Mouse (Mus musculus): ENCODE data around the gene Aimp2. TPM values are rescaled to one million over a fixed set of nuclear protein-coding genes. Genes with fewer than 3 reads are reported as not detected.

Gene Aimp2
- 103 and 110 TPM in 2 replicates for polyA plus RNA-seq (2015; fragmentation: Nextera tagmentation; extraction: Ambion mirVana)

DNA sequence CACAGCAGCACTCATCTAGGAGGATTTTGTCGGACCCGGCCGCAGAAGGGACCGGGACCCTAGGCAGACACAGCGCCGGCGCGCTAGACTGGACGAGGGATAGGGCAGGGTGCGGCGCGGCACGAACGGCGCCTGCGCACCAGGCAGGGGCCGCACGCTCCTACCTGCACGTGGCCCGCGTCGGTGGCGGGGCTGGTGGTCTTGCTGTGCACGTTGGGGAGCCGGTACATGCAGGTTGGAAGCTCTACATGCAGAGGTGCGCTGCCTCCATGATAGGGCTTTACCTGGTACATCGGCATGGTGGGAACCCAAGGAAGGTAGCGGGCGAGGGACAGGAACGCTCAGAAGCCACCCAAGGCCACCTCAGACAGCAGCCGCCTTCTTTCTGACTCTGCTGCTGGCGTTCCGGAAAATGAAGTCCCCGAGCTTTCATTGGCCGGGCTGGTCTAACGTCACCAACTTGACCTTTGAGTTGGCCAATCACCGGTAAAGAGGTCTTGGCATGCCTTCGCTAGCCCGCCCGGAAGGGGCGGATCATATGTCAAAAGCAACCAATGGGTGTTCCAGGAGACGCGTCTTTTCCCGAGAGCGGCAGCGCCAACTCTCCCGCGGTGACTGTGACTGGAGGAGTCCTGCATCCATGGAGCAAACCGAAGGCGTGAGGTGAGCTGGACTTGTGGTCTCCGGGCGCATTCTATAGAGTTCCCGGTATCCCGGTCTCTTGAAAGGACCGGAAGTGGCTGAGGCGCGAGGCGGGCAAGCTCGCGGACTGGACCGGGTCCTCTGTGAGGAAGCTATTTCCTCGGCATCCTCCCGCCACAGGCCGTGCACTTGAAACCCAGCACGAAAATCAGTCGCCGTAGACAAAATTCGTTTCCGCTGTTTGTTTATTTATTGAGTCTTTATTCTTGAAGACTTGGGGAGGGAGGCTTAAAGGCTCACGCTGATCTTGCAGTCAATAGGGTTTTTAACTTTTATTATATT is at the start of gene Aimp2, which contains the start of gene Pms2:
Gene Aimp2 (minus strand): TSS at position 431 of the 984 bp plus-strand sequence.
Gene Pms2 (plus strand): TSS at position 548 of the 984 bp plus-strand sequence.
- Histone ChIP-seq H3K4me3 (ENCODE audit: low read length) (peak within 1 kb of the TSS; percentile 78), H3K4me1 (ENCODE audit: insufficient read depth, low read length) (peaks cover 28% of the 10 kb centered on the region), H3K9ac (replicated peaks; ENCODE audit: low read length) (peak within 1 kb of the TSS; percentile 77), H3K9me3 (ENCODE audit: low read length) (no peaks in the 10 kb centered on the region), H3K27ac (ENCODE audit: low read length) (peak within 1 kb of the TSS; percentile 91), H3K27me3 (ENCODE audit: insufficient read depth, low read length) (no peaks in the 10 kb centered on the region), H3K4me2 (replicated peaks; ENCODE audit: low read depth, low read length) (peak within 1 kb of the TSS; percentile 87), H3K36me3 (ENCODE audit: insufficient read depth, low read length) (peaks cover 20% of the 10 kb centered on the region)
- WGBS, result under 1% methylated on average over 70 of the region's 70 CpGs
- ATAC-seq (ENCODE audit: low FRiP score, low TSS enrichment), result peak; percentile 99

DNA sequence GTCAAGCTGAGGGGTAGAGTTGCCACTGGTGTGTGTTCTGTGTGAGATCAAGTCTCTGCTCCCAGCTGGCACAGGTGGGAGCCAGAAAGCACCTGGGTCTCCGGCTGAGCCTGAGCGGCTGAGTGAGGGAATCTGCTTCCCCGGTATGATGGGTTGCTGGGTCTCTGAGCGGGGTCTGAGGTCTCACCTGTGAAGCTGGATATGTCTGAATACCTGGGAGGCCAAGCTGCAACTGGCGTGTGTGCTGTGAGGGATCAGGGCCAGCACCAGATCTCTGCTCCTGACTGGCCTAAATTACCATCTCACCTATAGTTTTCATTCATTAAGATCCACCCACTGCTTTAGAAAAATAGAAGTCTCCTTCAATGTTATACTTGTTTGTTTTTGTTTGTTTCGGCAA is 47.5 kb upstream of the Aimp2 start:
- Histone ChIP-seq H3K36me3 (ENCODE audit: insufficient read depth, low read length) (no peaks in the 10 kb centered on the region), H3K27me3 (ENCODE audit: insufficient read depth, low read length) (no peaks in the 10 kb centered on the region), H3K9me3 (ENCODE audit: low read length) (no peaks in the 10 kb centered on the region), H3K9ac (replicated peaks; ENCODE audit: low read length) (no peak overlapping the region), H3K4me3 (ENCODE audit: low read length) (no peak overlapping the region), H3K4me2 (replicated peaks; ENCODE audit: low read depth, low read length) (no peak overlapping the region), H3K27ac (ENCODE audit: low read length) (no peak overlapping the region), H3K4me1 (ENCODE audit: insufficient read depth, low read length) (no peaks in the 10 kb centered on the region)
- no peak for ATAC-seq (ENCODE audit: low FRiP score, low TSS enrichment)
- 90% methylated on average over 6 of the region's 6 CpGs for WGBS

DNA sequence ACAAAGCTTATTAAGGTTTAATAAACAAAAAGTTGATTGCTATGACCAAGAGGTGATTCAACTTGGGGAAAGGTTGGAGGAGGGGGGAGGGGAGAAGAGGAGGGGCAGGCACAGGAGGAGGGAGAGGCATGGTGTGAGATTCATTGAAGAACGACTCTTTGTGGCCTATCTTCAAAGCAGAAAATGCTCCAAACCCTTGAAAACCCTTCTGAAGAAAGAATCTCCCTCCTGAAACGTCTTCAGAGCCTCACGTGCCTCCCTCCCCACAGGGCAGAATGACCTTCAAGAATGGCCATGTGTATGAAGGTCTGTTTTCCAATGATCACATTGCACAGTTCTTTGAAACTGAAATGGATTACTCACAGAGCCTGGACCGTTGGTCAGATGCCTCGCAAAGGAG is 40.4 kb upstream of the Aimp2 start:
- no peak overlapping the region for H3K4me3 ChIP-seq (ENCODE audit: low read length)
- WGBS, result 40% methylated on average over 5 of the region's 5 CpGs
- H3K36me3 ChIP-seq (ENCODE audit: insufficient read depth, low read length), result no peaks in the 10 kb centered on the region
- H3K4me2 ChIP-seq (replicated peaks; ENCODE audit: low read depth, low read length), result no peak overlapping the region
- ATAC-seq (ENCODE audit: low FRiP score, low TSS enrichment), result no peak
- H3K4me1 ChIP-seq (ENCODE audit: insufficient read depth, low read length), result 0 out of 2 replicates have a peak, but pooled peaks cover 4% of the 10 kb centered on the region
- H3K9me3 ChIP-seq (ENCODE audit: low read length), result no peaks in the 10 kb centered on the region
- no peaks in the 10 kb centered on the region for H3K27me3 ChIP-seq (ENCODE audit: insufficient read depth, low read length)
- no peak overlapping the region for H3K27ac ChIP-seq (ENCODE audit: low read length)
- no peak overlapping the region for H3K9ac ChIP-seq (replicated peaks; ENCODE audit: low read length)

DNA sequence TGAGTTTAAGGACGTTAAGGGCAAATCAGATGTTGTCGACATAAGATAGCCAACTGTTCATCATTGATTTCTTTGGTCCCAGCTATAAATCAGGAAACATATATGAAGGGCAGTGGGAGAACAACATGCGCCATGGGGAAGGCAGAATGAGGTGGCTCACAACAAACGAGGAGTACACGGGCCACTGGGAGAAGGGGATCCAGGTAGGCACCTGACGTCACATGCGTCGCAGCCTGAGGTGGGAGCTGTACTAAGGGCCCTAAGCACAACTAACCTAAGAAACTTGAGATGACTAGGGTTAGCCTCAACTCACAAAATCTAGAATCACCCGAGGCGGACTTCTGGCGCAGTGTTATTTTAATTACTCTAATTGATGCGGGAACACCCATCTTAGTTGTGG is 38.7 kb upstream of the Aimp2 start:
- 85% methylated on average over 12 of the region's 12 CpGs for WGBS
- no peak overlapping the region for H3K4me2 ChIP-seq (replicated peaks; ENCODE audit: low read depth, low read length)

DNA sequence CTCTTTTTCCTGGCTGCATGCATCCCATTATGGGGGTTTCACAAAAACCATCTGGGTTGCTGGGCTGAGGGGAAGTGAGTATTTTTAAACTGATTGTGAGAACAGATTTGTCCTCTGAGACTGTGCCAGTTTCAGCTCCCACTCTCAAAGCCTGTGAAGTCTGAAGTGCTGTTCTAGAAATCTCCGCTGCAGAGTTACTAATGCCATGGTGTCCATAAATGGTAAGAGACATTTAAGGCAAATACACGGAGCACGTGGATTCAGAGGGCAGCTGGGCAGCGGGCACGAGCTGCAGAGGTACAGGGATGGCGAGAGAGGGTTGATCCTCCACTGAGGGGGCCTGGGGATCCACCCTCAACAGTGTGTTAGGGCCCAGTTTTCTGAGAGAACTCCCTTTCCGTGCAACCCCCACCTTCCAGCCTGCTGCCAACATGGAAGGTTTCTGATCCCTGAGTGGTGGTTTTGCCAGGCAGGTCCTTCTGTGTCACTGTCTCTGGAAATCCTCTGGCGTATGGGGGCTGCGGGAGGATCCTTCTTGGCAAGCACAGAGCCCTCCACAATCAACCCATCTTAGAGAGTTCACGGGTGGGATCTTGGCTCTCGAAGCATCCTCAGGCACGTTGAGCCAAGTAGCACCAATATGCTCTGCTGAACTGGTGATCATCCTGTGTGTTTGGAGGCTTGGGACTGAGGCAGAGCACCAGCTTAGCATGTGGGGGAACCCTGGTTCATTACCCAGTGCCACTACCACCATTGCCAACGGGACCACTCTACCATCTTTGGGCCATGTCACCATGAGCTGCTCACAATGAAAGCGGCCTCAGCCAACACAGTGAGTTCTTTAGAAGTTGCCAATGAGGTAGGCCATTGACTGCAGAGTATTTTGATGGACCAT is 33.8 kb upstream of the Aimp2 start:
- WGBS, result 90% methylated on average over 14 of the region's 14 CpGs
- no peaks in the 10 kb centered on the region for H3K4me1 ChIP-seq (ENCODE audit: insufficient read depth, low read length)
- H3K27ac ChIP-seq (ENCODE audit: low read length), result no peak overlapping the region
- no peaks in the 10 kb centered on the region for H3K27me3 ChIP-seq (ENCODE audit: insufficient read depth, low read length)
- H3K9me3 ChIP-seq (ENCODE audit: low read length), result no peaks in the 10 kb centered on the region
- H3K4me2 ChIP-seq (replicated peaks; ENCODE audit: low read depth, low read length), result no peak overlapping the region
- H3K36me3 ChIP-seq (ENCODE audit: insufficient read depth, low read length), result no peaks in the 10 kb centered on the region
- no peak overlapping the region for H3K4me3 ChIP-seq (ENCODE audit: low read length)
- ATAC-seq (ENCODE audit: low FRiP score, low TSS enrichment), result no peak
- no peak overlapping the region for H3K9ac ChIP-seq (replicated peaks; ENCODE audit: low read length)

More for the DNA sequence above, 38.7 kb upstream of the Aimp2 start:
- Histone ChIP-seq H3K4me3 (ENCODE audit: low read length) (no peak overlapping the region), H3K27me3 (ENCODE audit: insufficient read depth, low read length) (no peaks in the 10 kb centered on the region), H3K36me3 (ENCODE audit: insufficient read depth, low read length) (no peaks in the 10 kb centered on the region), H3K27ac (ENCODE audit: low read length) (no peak overlapping the region), H3K4me1 (ENCODE audit: insufficient read depth, low read length) (0 out of 2 replicates have a peak, but pooled peaks cover 4% of the 10 kb centered on the region), H3K9me3 (ENCODE audit: low read length) (no peaks in the 10 kb centered on the region), H3K9ac (replicated peaks; ENCODE audit: low read length) (no peak overlapping the region)
- ATAC-seq (ENCODE audit: low FRiP score, low TSS enrichment), result no peak

DNA sequence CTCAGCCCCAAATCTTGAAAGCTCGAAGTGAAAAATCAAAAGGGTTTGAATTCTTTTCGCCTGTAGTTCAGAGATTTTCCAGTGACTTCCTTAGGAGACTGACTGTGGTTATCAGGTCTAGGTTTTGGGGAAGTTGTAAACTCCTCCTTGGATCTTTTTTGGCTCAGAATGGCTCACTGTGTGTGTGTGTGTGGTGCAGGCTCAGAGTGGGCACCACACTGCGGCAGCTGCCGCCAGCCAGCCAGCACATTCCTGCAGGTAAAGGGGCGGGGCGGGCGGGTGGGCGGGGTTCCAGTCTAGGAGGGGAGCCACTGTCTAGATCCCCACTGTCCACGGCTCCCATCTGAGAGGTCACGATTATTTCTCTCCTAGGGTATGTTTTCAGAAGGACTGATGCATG is 31.9 kb upstream of the Aimp2 start:
- H3K9ac ChIP-seq (replicated peaks; ENCODE audit: low read length), result no peak overlapping the region
- WGBS, result 13% methylated on average over 10 of the region's 10 CpGs
- no peak overlapping the region for H3K4me3 ChIP-seq (ENCODE audit: low read length)
- no peaks in the 10 kb centered on the region for H3K36me3 ChIP-seq (ENCODE audit: insufficient read depth, low read length)
- H3K4me2 ChIP-seq (replicated peaks; ENCODE audit: low read depth, low read length), result peak overlapping the region; percentile 30; the same call in 1 of the 2 replicates
- no peaks in the 10 kb centered on the region for H3K4me1 ChIP-seq (ENCODE audit: insufficient read depth, low read length)
- H3K9me3 ChIP-seq (ENCODE audit: low read length), result no peaks in the 10 kb centered on the region
- H3K27ac ChIP-seq (ENCODE audit: low read length), result no peak overlapping the region
- no peaks in the 10 kb centered on the region for H3K27me3 ChIP-seq (ENCODE audit: insufficient read depth, low read length)
- ATAC-seq (ENCODE audit: low FRiP score, low TSS enrichment), result 0 out of 2 replicates have a peak, but pooled peaks have one; percentile 35

DNA sequence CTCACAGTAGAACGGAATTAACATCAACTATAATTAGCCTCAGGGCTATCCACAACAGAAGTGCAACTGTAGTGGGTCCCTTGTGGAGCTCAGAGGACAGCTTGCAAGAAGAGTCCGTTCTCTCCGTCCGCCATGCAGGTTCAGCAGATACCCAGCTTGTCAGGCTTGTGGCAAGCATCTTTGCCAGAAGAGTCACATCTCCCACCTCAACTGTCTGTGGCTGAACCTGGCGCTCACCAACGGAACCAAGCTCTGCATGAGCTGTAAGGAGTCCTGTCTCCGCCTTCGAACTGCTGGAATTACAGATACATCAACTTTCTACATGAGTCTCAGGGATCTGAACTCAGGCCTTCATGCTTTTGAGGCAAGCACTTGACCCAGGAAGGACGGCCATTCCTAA is 26.5 kb upstream of the Aimp2 start:
- no peaks in the 10 kb centered on the region for H3K27me3 ChIP-seq (ENCODE audit: insufficient read depth, low read length)
- H3K4me1 ChIP-seq (ENCODE audit: insufficient read depth, low read length), result no peaks in the 10 kb centered on the region
- 0 out of 2 replicates have a peak, but pooled peaks cover 5% of the 10 kb centered on the region for H3K36me3 ChIP-seq (ENCODE audit: insufficient read depth, low read length)
- ATAC-seq (ENCODE audit: low FRiP score, low TSS enrichment), result no peak
- H3K27ac ChIP-seq (ENCODE audit: low read length), result no peak overlapping the region
- H3K4me2 ChIP-seq (replicated peaks; ENCODE audit: low read depth, low read length), result no peak overlapping the region
- H3K4me3 ChIP-seq (ENCODE audit: low read length), result no peak overlapping the region
- 87% methylated on average over 9 of the region's 9 CpGs for WGBS
- H3K9ac ChIP-seq (replicated peaks; ENCODE audit: low read length), result no peak overlapping the region
- H3K9me3 ChIP-seq (ENCODE audit: low read length), result no peaks in the 10 kb centered on the region

DNA sequence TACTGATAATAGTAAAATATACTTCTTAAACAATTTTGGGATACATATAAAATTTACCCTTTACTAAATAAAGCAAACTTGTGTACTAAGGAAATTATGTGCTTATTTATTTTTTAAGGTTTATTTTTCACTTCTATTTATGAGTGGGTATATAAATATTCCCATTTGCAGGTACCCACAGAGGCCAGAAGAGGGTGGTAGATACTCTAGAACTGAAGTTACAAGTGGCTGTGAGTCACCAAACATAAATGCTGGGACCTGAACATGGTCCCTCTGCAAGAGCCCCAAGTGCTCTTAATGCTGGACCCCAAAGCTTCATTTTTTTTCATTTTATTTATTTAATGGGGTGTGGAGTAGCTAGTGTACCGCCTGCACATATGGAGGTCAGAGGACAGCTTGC is 24.2 kb upstream of the Aimp2 start:
- H3K9ac ChIP-seq (replicated peaks; ENCODE audit: low read length), result no peak overlapping the region
- no peak overlapping the region for H3K4me2 ChIP-seq (replicated peaks; ENCODE audit: low read depth, low read length)
- 76% methylated on average over 1 of the region's 1 CpGs for WGBS
- no peaks in the 10 kb centered on the region for H3K4me1 ChIP-seq (ENCODE audit: insufficient read depth, low read length)
- H3K36me3 ChIP-seq (ENCODE audit: insufficient read depth, low read length), result peaks cover 22% of the 10 kb centered on the region
- no peak overlapping the region for H3K27ac ChIP-seq (ENCODE audit: low read length)
- H3K9me3 ChIP-seq (ENCODE audit: low read length), result no peaks in the 10 kb centered on the region
- H3K4me3 ChIP-seq (ENCODE audit: low read length), result no peak overlapping the region
- H3K27me3 ChIP-seq (ENCODE audit: insufficient read depth, low read length), result no peaks in the 10 kb centered on the region
- ATAC-seq (ENCODE audit: low FRiP score, low TSS enrichment), result no peak

DNA sequence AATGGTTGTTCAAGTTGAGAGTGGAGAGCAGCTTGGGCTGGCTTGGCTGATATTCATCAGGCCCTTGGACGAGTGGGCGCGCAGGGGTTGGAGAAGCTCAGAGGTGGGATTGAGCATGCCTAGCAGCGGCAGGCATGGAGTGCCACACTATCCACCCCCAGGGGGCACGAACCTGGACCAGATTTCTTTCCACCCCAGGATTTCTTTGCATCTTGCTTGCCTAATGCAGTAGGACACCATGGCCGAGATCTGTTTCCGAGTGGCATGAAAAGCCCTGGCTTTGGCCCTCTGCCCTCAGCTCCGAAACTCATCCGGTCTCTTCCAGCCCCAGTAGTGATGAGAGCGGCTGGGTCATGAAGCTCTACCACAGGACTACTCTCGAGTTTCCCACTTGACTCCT is 23.8 kb upstream of the Aimp2 start:
- no peaks in the 10 kb centered on the region for H3K27me3 ChIP-seq (ENCODE audit: insufficient read depth, low read length)
- no peak overlapping the region for H3K4me3 ChIP-seq (ENCODE audit: low read length)
- no peaks in the 10 kb centered on the region for H3K9me3 ChIP-seq (ENCODE audit: low read length)
- ATAC-seq (ENCODE audit: low FRiP score, low TSS enrichment), result no peak
- H3K9ac ChIP-seq (replicated peaks; ENCODE audit: low read length), result no peak overlapping the region
- H3K4me1 ChIP-seq (ENCODE audit: insufficient read depth, low read length), result no peaks in the 10 kb centered on the region
- H3K27ac ChIP-seq (ENCODE audit: low read length), result no peak overlapping the region
- H3K36me3 ChIP-seq (ENCODE audit: insufficient read depth, low read length), result peaks cover 25% of the 10 kb centered on the region
- WGBS, result 90% methylated on average over 11 of the region's 11 CpGs
- H3K4me2 ChIP-seq (replicated peaks; ENCODE audit: low read depth, low read length), result no peak overlapping the region

Measured in kidney, embryonic 16.5 days (tissue).